Mouse (Mus musculus): Measurements from ENCODE around the gene Large2. TPM values are rescaled to one million over a fixed set of nuclear protein-coding genes. Genes with fewer than 3 reads are reported as not detected.
A peak's percentile ranks its signal among the peaks of the same experiment; 100 is the strongest.

The Large2 gene
- total RNA-seq, 2 experiments from 2014 or later: 0.49 TPM; not detected in 1

GRCm38 (mm10) chr2:92375788-92376187 lies 1.1 kb upstream of the Large2 start:
- intact Hi-C loops (cut with DNase I): no loop called here

GRCm38 (mm10) chr2:92375099-92375623 lies 492 bp upstream of the Large2 start:
- DNase-seq (ENCODE audit: extremely low spot score in 1 of 2, low spot score in 2 of 2): peak; percentile 97
- intact Hi-C loops (cut with DNase I): no loop called here

More at GRCm38 (mm10) chr2:92375788-92376187, 1.1 kb upstream of the Large2 start:
- DNase-seq (ENCODE audit: extremely low spot score in 1 of 2, low spot score in 2 of 2): no peak

DNA sequence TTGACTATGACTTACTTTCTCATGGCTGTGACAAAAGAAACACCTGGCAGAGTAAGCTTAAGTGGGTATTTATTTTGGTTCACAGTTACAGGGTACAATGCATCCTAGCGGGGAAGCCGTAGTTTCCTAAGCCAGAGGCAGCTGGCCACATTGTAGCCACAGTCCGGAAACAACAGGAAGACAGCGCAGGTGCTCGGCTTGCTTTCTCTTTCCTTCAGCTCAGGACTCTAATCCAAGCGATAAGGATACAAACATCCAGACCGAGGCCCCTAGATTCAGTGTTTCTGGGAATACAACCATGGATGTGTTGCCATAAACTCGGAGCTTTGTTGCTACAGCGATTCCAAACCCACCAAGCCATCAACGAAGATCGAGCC lies 1.2 kb downstream of the Large2 start:
- intact Hi-C loops (cut with DNase I): no loop called here
- no peak for DNase-seq (ENCODE audit: extremely low spot score in 1 of 2, low spot score in 2 of 2)

GRCm38 (mm10) chr2:92372767-92373436 lies 1.8 kb downstream of the Large2 start:
- intact Hi-C loops (cut with DNase I): no loop called here

GRCm38 (mm10) chr2:92371971-92372690 lies 2.5 kb downstream of the Large2 start:
- intact Hi-C loops (cut with DNase I): no loop called here
- DNase-seq (ENCODE audit: extremely low spot score in 1 of 2, low spot score in 2 of 2): peak in 1 of 2 experiments; percentile 13

More at GRCm38 (mm10) chr2:92372767-92373436, 1.8 kb downstream of the Large2 start:
- no peak for DNase-seq (ENCODE audit: extremely low spot score in 1 of 2, low spot score in 2 of 2)

- intact Hi-C loops (cut with DNase I): no loop called here
- DNase-seq (ENCODE audit: extremely low spot score in 1 of 2, low spot score in 2 of 2): peak in 1 of 2 experiments; percentile 62
Measured at GRCm38 (mm10) chr2:92370821-92371805, 3.6 kb downstream of the Large2 start.

DNA sequence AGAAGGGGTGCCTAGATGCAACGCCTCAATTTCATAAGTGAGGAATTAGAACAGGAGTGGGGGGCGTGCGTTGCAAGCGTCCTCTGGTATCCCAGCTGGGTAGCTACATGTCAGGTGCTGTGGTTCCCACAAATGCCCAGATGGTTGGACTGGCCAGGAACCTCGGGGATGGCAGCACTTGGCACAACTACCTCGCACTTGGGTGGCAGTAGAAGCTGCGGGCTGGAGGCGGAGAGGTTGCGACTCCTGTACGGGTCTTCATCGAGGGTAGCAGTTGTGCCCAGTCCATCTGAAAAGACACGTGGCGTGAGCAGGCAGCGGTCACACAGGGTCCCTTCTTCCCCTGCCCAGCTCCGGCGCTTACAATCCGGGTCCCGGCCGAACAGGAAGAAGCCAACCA lies 4.3 kb downstream of the Large2 start:
- DNase-seq (ENCODE audit: extremely low spot score in 1 of 2, low spot score in 2 of 2): no peak
- intact Hi-C loops (cut with DNase I): no loop called here

DNA sequence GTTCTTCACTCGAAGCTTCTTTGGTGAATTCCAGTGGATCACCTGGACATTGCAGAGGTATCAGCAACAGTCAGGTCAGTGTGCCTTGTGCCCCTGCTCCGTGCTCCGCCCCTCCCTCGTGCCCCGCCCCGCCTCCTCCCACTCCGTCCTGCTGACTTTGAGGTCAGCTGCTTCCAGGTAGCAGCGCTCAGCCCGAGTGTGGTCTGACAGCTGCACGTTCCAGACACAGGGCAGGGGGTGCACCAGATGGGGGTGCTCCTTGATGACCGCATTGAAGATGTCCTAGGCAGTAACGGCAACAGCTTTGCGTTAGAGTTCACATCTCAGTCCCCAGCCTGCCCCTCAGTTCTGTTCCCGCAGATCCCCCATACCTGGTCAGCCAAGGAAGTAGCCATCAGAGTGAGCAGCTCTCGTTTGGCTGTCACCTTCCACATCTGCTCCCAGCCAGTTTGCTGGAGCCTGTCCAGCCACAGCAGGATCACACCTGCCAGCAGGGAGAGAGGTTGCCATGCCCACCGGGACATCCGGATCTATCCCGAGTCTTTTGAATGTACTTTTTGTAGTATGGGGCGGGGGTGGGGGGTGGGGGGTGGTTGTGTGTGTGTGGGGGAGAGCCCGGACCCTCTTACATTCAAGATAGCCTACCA lies 7.2 kb downstream of the Large2 start:
- no peak for DNase-seq (ENCODE audit: extremely low spot score in 1 of 2, low spot score in 2 of 2)
- intact Hi-C loops (cut with DNase I): no loop called here

- intact Hi-C loops (cut with DNase I): no loop called here
- peak in 1 of 2 experiments; percentile 24 for DNase-seq (ENCODE audit: extremely low spot score in 1 of 2, low spot score in 2 of 2)
Measured at GRCm38 (mm10) chr2:92365568-92365967, 9.1 kb downstream of the Large2 start.

DNA sequence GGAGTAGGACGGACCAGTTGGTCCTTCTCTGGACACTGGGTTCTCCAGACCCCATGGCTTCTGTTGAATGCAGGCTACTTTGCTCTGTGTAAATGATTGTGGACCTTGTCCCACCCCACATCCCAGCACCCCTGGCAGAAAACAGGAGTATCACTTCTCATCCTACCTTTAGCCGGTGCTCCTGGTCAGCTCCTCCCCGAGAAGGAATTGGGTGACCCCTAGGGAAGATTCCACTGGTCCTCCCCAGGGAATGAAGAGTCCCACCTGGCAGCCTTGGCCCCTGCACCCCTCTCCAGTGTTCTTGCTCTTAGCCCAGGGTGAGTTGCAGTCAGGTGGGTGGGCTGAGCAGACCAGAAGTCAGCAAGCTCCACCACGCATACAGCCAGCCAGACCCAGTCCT lies 10.6 kb downstream of the Large2 start:
- intact Hi-C loops (cut with DNase I): no loop called here
- DNase-seq (ENCODE audit: extremely low spot score in 1 of 2, low spot score in 2 of 2): peak in 1 of 2 experiments; percentile 15

- intact Hi-C loops (cut with DNase I): no loop called here
Measured at GRCm38 (mm10) chr2:92362571-92363228, 12.0 kb downstream of the Large2 start.

GRCm38 (mm10) chr2:92361795-92362194 lies 12.9 kb downstream of the Large2 start:
- DNase-seq (ENCODE audit: extremely low spot score in 1 of 2, low spot score in 2 of 2): no peak
- intact Hi-C loops (cut with DNase I): no loop called here

More at GRCm38 (mm10) chr2:92362571-92363228, 12.0 kb downstream of the Large2 start:
- no peak for DNase-seq (ENCODE audit: extremely low spot score in 1 of 2, low spot score in 2 of 2)

DNA sequence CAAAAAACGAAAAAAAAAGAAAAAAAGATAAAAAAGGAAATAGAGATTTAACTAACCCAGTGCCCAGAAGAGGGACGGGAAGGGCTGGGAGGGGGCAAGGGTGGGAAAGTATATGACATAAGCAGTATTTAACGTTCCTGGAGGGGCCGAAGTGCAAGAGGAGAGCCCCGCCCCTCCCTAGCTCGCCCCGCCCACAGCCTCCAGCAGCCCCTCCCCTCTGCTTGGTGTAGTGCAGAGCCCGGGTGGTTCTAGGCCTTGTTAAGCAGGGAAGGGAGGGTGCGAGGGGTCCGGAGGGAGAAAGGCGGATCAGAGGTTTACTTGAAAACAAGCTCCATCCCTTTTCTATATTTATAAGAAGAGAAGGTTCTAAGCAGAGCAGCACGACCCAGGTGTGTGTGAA lies 13.8 kb downstream of the Large2 start:
- intact Hi-C loops (cut with DNase I): no loop called here
- DNase-seq (ENCODE audit: extremely low spot score in 1 of 2, low spot score in 2 of 2): no peak

DNA sequence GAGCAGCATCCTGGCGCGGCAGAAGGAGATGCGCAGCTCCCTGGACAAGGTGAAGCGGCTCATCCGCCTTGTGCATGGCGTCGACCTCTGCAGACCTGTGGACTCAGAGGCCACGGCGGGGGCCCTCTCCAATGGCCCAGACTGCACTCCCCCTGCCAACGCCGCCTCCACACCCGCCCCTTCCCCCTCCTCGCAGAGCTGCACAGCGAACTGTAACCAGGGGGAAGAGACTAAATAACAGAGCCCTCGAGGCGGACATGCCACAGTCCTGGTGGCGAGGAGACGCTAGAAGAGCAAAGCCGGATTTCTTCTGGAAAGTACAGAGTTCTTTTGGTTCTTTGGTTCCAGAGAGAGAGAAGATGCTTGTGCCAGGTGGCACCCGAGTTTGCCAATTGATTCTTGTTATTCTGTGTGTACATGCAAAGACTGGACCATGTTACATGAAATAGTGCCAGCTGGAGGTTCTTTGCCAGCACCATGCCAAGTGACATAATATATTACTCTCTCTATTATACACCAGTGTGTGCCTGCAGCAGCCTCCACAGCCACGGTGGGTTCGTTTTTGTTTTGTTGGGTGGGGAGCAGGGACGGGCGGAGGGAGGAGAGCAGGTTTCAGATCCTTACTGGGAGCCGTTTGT lies 14.4 kb downstream of the Large2 start:
- DNase-seq (ENCODE audit: extremely low spot score in 1 of 2, low spot score in 2 of 2): no peak
- intact Hi-C loops (cut with DNase I): no loop called here

GRCm38 (mm10) chr2:92359301-92359700 lies 15.4 kb downstream of the Large2 start:
- no peak for DNase-seq (ENCODE audit: extremely low spot score in 1 of 2, low spot score in 2 of 2)
- intact Hi-C loops (cut with DNase I): no loop called here

- no peak for DNase-seq (ENCODE audit: extremely low spot score in 1 of 2, low spot score in 2 of 2)
- intact Hi-C loops (cut with DNase I): no loop called here
Measured at GRCm38 (mm10) chr2:92354224-92354623, 20.4 kb downstream of the Large2 start.

GRCm38 (mm10) chr2:92353402-92353801 lies 21.3 kb downstream of the Large2 start:
- intact Hi-C loops (cut with DNase I): no loop called here
- DNase-seq (ENCODE audit: extremely low spot score in 1 of 2, low spot score in 2 of 2): no peak

DNA sequence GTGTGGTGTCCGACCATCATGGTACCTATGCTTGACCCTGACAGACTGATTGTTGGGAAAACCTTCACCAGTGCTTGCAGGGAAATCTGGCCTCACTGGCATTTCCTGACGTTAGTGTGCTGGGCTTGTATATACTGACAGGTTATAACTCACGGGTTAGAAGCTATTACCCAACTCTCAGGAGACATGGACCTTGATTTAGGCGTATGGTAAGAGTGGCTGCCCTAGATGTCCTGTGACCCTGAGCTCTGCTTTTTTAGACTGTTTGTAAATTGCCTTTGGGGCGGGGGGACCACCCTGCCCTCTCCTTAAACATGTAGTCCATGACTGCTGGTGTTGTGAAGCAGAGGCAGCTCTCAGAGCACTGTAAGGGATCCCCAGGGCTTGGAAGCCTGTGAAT lies 24.0 kb downstream of the Large2 start:
- intact Hi-C loops (cut with DNase I): no loop called here
- DNase-seq (ENCODE audit: extremely low spot score in 1 of 2, low spot score in 2 of 2): no peak

All from left cerebral cortex, postnatal 10 days (tissue).